8 mouse cellular contexts compared by ENCODE assay signal in the genomic region with DNA sequence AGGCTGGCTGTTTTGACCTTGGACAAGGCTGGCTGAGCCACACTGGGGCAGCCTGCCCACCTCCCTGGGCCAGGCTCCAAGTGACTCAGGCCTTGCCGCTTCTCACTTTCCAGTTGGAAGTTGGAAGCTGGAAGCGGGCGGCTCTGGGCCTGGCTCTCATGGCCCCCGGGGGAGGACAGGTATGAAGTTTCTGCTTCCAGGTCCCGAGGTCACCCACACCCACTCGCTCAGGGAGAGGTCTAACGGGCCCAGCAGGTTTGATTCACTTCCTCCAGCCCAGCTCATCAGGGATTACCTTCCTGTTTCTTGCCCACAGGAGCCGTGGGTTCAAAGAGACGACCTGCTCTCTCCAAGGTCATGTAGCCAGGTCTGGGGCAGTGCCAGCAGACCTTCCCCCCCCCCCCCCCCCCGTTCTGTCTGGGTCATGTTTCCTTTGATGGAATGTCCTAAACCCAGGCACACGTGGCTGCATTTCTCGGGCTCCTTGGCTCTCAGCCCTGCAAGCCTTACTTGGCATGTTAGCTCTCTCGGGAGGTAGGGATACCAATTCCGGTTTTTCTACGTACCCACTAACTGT. TPM values are rescaled to one million over a fixed set of nuclear protein-coding genes. Genes with fewer than 3 reads are reported as not detected.
DNase-seq lines count a peak whose midpoint lies in the region; ATAC-seq and TF ChIP-seq lines count a peak whose summit lies in the region.

No protein-coding gene starts in this region.

- 9% methylated on average over 15 of the region's 15 CpGs for WGBS in embryonic facial prominence, embryonic 13.5 days
- 23% methylated on average over 14 of the region's 15 CpGs for WGBS in limb, embryonic 11.5 days
- WGBS in small intestine, adult 2 months = 11% methylated on average over 15 of the region's 15 CpGs

- intact Hi-C loops in heart, postnatal 10 days (cut with DNase I) = loop anchor here (5.0 kb wide), 1 partner anchor 68 kb away; a partner anchor contains a TSS

- H3K4me1 ChIP-seq in ES-E14 (ENCODE audit: control insufficient read depth in 2 of 2, insufficient read depth in 2 of 2, low read length in 2 of 2, poor library complexity in 1 of 2) = peaks cover 10 to 29% of the 10 kb centered on the region in 2 experiments
- peaks cover 50% of the 10 kb centered on the region for H3K4me1 ChIP-seq in embryonic facial prominence, embryonic 13.5 days
- H3K4me1 ChIP-seq in limb, embryonic 11.5 days (ENCODE audit: control insufficient read depth, insufficient read depth, low read length) = peaks cover 45% of the 10 kb centered on the region
- peaks cover 17% of the 10 kb centered on the region for H3K4me1 ChIP-seq in small intestine, adult 2 months (ENCODE audit: control insufficient read depth, insufficient read depth, insufficient read length, low read length)

- 0 out of 2 replicates have a peak, but pooled peaks have one; percentile 29 for ATAC-seq in embryonic facial prominence, embryonic 13.5 days (ENCODE audit: insufficient number of reproducible peaks, insufficient read depth, low FRiP score, low TSS enrichment, low read depth)
- ATAC-seq in limb, embryonic 11.5 days (ENCODE audit: insufficient number of reproducible peaks, low FRiP score, low TSS enrichment, low read depth) = no peak; the same call in 1 of the 2 replicates

- TF ChIP-seq CTCF in small intestine, adult 2 months (IDR thresholded peaks at IDR 0.05; ENCODE audit: extremely low read depth, insufficient read length, insufficient replicate concordance, low read depth, low read length) = no peak

- no peak for DNase-seq in ES-E14 (ENCODE audit: low read depth, low spot score)
- DNase-seq in adrenal gland, adult (ENCODE audit: inconsistent age in 2 of 2, low spot score in 1 of 2) = peak; percentile 95 to 98
- DNase-seq in heart, postnatal 10 days = peak; percentile 85 to 90
- DNase-seq in limb, embryonic 11.5 days (ENCODE audit: low spot score) = peak; percentile 45
- no peak for DNase-seq in right cerebral cortex, postnatal 14 days
- no peak for DNase-seq in layer of hippocampus, adult 8-10 months (ENCODE audit: low spot score in 2 of 2)

- no peaks in the 10 kb centered on the region for H3K9me3 ChIP-seq in ES-E14 (ENCODE audit: control insufficient read depth, insufficient read depth, low read depth, low read length)
- H3K9me3 ChIP-seq in embryonic facial prominence, embryonic 13.5 days = no peaks in the 10 kb centered on the region
- H3K9me3 ChIP-seq in limb, embryonic 11.5 days (ENCODE audit: control insufficient read depth, low read length) = no peaks in the 10 kb centered on the region

- peak overlapping the region; percentile 54 for H3K9ac ChIP-seq in ES-E14 (ENCODE audit: insufficient read depth, low read depth, low read length, poor library complexity, severe bottlenecking)
- peak overlapping the region; percentile 59 for H3K9ac ChIP-seq in embryonic facial prominence, embryonic 13.5 days
- no peak overlapping the region; the same call in 1 of the 2 replicates for H3K9ac ChIP-seq in limb, embryonic 11.5 days (ENCODE audit: low read length)

- H3K4me3 ChIP-seq in ES-E14 (ENCODE audit: insufficient read depth in 1 of 2, low read depth in 1 of 2, low read length in 2 of 2, poor library complexity in 1 of 2, severe bottlenecking in 1 of 2) = peak overlapping the region; percentile 20 to 30
- no peak overlapping the region for H3K4me3 ChIP-seq in embryonic facial prominence, embryonic 13.5 days
- no peak overlapping the region for H3K4me3 ChIP-seq in limb, embryonic 11.5 days (ENCODE audit: low read depth, low read length)
- no peak overlapping the region for H3K4me3 ChIP-seq in small intestine, adult 2 months (ENCODE audit: low read depth, low read length)

- H3K27ac ChIP-seq in ES-E14 (ENCODE audit: insufficient read depth, low read depth, low read length, poor library complexity, severe bottlenecking) = peak overlapping the region; percentile 48; the same call in 1 of the 2 replicates
- peak overlapping the region; percentile 88 for H3K27ac ChIP-seq in embryonic facial prominence, embryonic 13.5 days
- no peak overlapping the region; the same call in 1 of the 2 replicates for H3K27ac ChIP-seq in limb, embryonic 11.5 days (replicated peaks; ENCODE audit: low read depth, low read length)
- peak overlapping the region; percentile 63 for H3K27ac ChIP-seq in small intestine, adult 2 months (ENCODE audit: insufficient read depth, low read depth, low read length)

- H3K4me2 ChIP-seq in embryonic facial prominence, embryonic 13.5 days = peak overlapping the region; percentile 5; the same call in 1 of the 2 replicates
- H3K4me2 ChIP-seq in limb, embryonic 11.5 days (ENCODE audit: low read depth, severe bottlenecking) = peak overlapping the region; percentile 15; the same call in 1 of the 2 replicates

- no peaks in the 10 kb centered on the region for H3K36me3 ChIP-seq in ES-E14 (ENCODE audit: control insufficient read depth, insufficient read depth, low read length, poor library complexity, severe bottlenecking)
- H3K36me3 ChIP-seq in embryonic facial prominence, embryonic 13.5 days = peaks cover 4% of the 10 kb centered on the region; the same call in 1 of the 2 replicates
- H3K36me3 ChIP-seq in limb, embryonic 11.5 days (ENCODE audit: control insufficient read depth, insufficient read depth, low read length) = no peaks in the 10 kb centered on the region
- H3K36me3 ChIP-seq in small intestine, adult 2 months (ENCODE audit: control insufficient read depth, insufficient read depth, low read length) = no peaks in the 10 kb centered on the region

- H3K27me3 ChIP-seq in embryonic facial prominence, embryonic 13.5 days = peaks cover 14% of the 10 kb centered on the region
- no peaks in the 10 kb centered on the region for H3K27me3 ChIP-seq in limb, embryonic 11.5 days (ENCODE audit: control insufficient read depth, insufficient read depth, low read length)
- peaks cover 3% of the 10 kb centered on the region; the same call in 1 of the 2 replicates for H3K27me3 ChIP-seq in small intestine, adult 2 months (ENCODE audit: control insufficient read depth, insufficient read depth, low read length)

- TF ChIP-seq POLR2A in small intestine, adult 2 months (IDR thresholded peaks at IDR 0.05; ENCODE audit: low read depth, low read length) = no peak

- in situ Hi-C loops in ES-E14 (cut with MboI; ENCODE audit: low sequenced_read_pairs in 2 of 2, unreplicated experiment in 2 of 2) = no loop called here

TF ChIP-seq in ES-E14, 5 proteins besides CTCF, POLR2A, EP300 and RAD21:
- TF ChIP-seq HCFC1 (IDR thresholded peaks at IDR 0.05; ENCODE audit: borderline replicate concordance, insufficient read depth, low read length) (no peak), MAFK (IDR thresholded peaks at IDR 0.05; ENCODE audit: insufficient read depth, low read depth, low read length) (no peak), CHD2 (IDR thresholded peaks at IDR 0.05; ENCODE audit: low read depth, low read length) (no peak), ZNF384 (IDR thresholded peaks at IDR 0.05; ENCODE audit: low read depth, low read length) (no peak), ZC3H11A (IDR thresholded peaks at IDR 0.05; ENCODE audit: borderline replicate concordance, low read depth, low read length) (no peak)

RNA-seq across cellular contexts. Expression of a gene that starts 39.3 kb away (rescaled TPM):
- total RNA-seq in ES-E14 (2012; rRNA removed) = 94.7 and 139 TPM in 2 replicates
- polyA plus RNA-seq in embryonic facial prominence, embryonic 13.5 days (2015; fragmentation: Nextera tagmentation; extraction: Ambion mirVana) = 64.1 and 69.4 TPM in 2 replicates
- 100 to 1,000 TPM; 250 to 256 TPM for total RNA-seq in heart, postnatal 10 days (2021)
- polyA plus RNA-seq in limb, embryonic 11.5 days (2014; fragmentation: Nextera tagmentation; extraction: Ambion mirVana) = 59.3 and 60.4 TPM in 2 replicates
- polyA plus RNA-seq in small intestine, adult 2 months (2012; rRNA removed) = 9.4 and 17.5 TPM in 2 replicates
- 10 to 100 TPM; 63.2 to 64.8 (median 63.7) TPM for total RNA-seq in layer of hippocampus, adult 8-10 months (2022)

Comparison
In these comparisons a context has a peak if more than half of its experiments do, and no peak if none do; other contexts are left out.
1. DNase-seq: peak in adrenal gland, adult (2 of 2), heart, postnatal 10 days (2 of 2) and limb, embryonic 11.5 days (single experiment); none in ES-E14 (single experiment), right cerebral cortex, postnatal 14 days (single experiment) and layer of hippocampus, adult 8-10 months (0 of 2).
2. H3K4me3 ChIP-seq: peak in ES-E14 (2 of 2); none in embryonic facial prominence, embryonic 13.5 days (single experiment), limb, embryonic 11.5 days (single experiment) and small intestine, adult 2 months (single experiment).